Mouse (Mus musculus): Measurements from ENCODE around the gene Gosr2.

DNA sequence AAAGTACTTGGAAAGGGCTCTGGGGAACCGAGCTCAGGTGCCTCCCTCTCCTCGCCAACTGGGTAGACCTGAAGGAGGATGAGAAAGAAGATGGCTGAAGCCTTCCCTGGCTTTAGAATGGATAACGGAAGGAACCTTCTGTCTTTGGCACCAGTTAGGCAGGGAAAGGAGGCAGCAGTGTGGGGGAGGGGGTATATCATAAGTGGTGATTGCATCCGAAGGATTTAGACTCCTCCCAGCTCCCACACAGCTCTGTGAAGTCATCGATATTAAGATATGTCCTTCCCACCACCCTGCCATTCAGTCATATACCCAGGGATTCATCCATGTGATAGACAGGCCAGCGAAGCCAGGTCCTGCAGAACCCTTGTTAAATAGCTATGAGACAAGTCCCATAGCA is 46.3 kb downstream of the Gosr2 start:
- TF ChIP-seq TCF12 (IDR thresholded peaks at IDR 0.05; ENCODE audit: insufficient read depth, poor library complexity, severe bottlenecking) (no peak), USF1 (IDR thresholded peaks at IDR 0.05; ENCODE audit: low read depth) (no peak), POLR2A (IDR thresholded peaks at IDR 0.05; ENCODE audit: insufficient read length, low read depth) (no peak), MAX (IDR thresholded peaks at IDR 0.05; ENCODE audit: low read depth) (no peak), POLR2AphosphoS2 (IDR thresholded peaks at IDR 0.05; ENCODE audit: insufficient read length, low read depth) (no peak), CEBPB (IDR thresholded peaks at IDR 0.05; ENCODE audit: insufficient read depth, poor library complexity, severe bottlenecking) (no peak)

Data from myocyte (in vitro differentiated cells).